Mouse (Mus musculus): Measurements from ENCODE around the gene Ogfrl1. TPM values are rescaled to one million over a fixed set of nuclear protein-coding genes. Genes with fewer than 3 reads are reported as not detected.

Gene Ogfrl1
- polyA plus RNA-seq, 1 experiment from 2014 or later: 11.8 TPM

DNA sequence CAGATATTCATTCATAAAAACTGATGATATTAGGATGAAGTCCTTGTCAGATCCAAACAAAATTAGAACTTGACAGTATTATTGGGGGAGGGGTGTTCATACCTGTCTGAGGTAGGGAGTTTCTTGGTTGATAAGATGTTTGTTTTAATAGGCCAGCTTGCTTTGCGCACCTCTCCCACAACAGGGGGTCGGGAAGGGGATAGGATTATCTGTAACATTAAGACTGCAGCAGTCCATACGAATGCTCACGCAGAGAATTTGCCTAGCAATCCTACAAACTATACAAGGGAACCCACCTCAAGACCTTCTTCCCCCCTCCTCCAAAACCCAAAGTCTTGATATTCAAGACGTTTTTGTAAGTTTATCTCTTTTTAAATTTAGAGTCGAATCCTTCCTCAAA is 13.2 kb downstream of the Ogfrl1 start:
- H3K36me3 ChIP-seq: no peaks in the 10 kb centered on the region
- WGBS: 79% methylated on average over 6 of the region's 6 CpGs

DNA sequence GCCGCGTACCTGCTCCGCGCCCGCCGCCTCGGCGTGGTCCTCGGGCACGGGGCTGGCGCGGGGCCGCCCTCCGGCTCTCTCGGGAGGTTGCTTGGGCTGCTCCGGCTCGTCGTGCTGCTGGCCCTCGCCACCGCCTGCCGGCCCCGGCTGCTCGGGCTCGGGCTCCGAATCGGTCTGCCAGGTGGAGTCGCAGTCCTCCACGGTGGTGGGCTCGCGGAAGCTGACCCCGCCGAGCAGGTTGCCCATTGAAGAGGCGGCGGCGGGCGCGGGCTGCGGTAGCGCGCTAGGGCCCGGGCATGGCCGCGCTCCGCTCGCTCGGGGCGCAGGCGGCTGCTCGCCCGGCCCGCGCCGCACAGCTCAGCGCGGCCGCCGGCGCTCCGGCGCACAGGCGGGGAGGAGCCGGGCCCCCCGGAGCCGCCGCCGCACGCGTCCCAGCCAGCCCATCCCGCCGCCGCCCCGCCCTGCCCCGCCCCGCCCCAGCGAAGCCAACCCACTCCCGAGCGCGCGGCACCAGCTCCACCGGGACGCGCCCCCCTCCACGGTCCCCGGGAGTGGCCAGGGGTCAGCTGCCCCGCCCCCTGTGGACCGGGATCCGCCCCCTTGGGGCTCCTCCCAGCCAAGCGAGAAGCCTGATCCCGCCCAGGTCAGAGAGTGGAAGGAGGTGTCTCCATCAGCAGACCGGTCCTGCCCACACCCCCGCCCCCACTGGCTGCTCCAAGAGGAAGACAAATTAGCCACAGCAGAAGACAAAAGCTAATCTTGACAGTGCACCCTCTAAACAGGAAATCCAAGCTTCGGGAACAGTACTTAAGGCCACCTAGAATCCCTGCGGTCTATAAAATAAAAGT is 14.5 kb downstream of the Ogfrl1 start:
- no peaks in the 10 kb centered on the region for H3K9me3 ChIP-seq
- WGBS: under 1% methylated on average over 74 of the region's 93 CpGs
- H3K9ac ChIP-seq: peak overlapping the region; percentile 80
- peak overlapping the region; percentile 95 for H3K4me2 ChIP-seq
- H3K36me3 ChIP-seq: no peaks in the 10 kb centered on the region
- peak overlapping the region; percentile 85 for H3K4me3 ChIP-seq
- H3K4me1 ChIP-seq: peaks cover 20% of the 10 kb centered on the region
- peak overlapping the region; percentile 83 for H3K27ac ChIP-seq
- peak; percentile 98 for ATAC-seq (ENCODE audit: borderline replicate concordance, extremely low read depth, low FRiP score, low TSS enrichment)
- no peaks in the 10 kb centered on the region for H3K27me3 ChIP-seq

More for the DNA sequence above, 13.2 kb downstream of the Ogfrl1 start:
- Histone ChIP-seq H3K9ac (no peak overlapping the region), H3K9me3 (no peaks in the 10 kb centered on the region), H3K27ac (no peak overlapping the region), H3K27me3 (no peaks in the 10 kb centered on the region), H3K4me2 (no peak overlapping the region), H3K4me3 (no peak overlapping the region), H3K4me1 (peaks cover 20% of the 10 kb centered on the region)
- ATAC-seq (ENCODE audit: borderline replicate concordance, extremely low read depth, low FRiP score, low TSS enrichment): no peak

DNA sequence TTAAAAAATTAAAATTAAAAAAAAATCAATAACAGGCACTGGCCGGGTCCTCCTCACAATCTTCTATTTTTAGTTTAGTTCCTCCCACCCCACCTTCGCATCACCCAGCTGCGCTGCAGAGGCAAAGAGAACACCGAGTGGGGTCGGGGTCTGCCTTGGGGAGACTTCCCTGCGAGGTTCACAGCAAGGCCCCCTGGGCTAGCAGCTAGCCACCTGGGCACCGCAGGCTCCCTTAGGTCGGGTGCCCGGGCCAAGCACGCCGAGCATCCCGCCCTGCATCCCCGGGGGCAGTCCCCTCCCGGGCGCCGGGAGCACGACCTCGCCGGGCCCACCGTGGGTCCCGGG is 15.1 kb downstream of the Ogfrl1 start:
- Histone ChIP-seq H3K27ac (peak overlapping the region; percentile 83), H3K9ac (peak overlapping the region; percentile 80), H3K4me2 (peak overlapping the region; percentile 95), H3K27me3 (no peaks in the 10 kb centered on the region), H3K9me3 (no peaks in the 10 kb centered on the region), H3K4me3 (peak overlapping the region; percentile 85), H3K4me1 (peaks cover 20% of the 10 kb centered on the region), H3K36me3 (no peaks in the 10 kb centered on the region)
- under 1% methylated on average over 21 of the region's 21 CpGs for WGBS
- ATAC-seq (ENCODE audit: borderline replicate concordance, extremely low read depth, low FRiP score, low TSS enrichment): no peak; the same call in 1 of the 2 replicates

DNA sequence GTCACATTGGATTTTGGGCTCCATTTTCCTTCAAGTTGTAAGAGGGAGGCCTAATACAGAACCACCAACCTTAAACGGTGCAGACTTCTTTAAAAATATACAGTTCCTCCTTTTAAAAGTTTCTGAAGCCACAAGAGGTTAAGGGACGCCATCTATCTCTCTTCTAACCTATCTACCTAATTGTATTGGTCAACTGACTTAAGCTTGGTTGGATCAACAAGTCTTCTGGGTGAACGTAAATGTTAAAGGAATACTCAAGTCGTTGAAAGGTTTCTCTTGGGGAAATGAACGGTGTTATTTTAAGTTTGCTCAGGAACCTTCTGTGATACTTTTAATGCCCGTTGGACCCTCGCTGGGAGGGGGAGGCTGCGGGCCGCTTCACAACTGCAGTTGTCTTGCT is 15.5 kb downstream of the Ogfrl1 start:
- no peak for ATAC-seq (ENCODE audit: borderline replicate concordance, extremely low read depth, low FRiP score, low TSS enrichment)
- Histone ChIP-seq H3K36me3 (no peaks in the 10 kb centered on the region), H3K4me2 (peak overlapping the region; percentile 95), H3K27me3 (no peaks in the 10 kb centered on the region), H3K4me1 (peaks cover 20% of the 10 kb centered on the region), H3K4me3 (peak overlapping the region; percentile 85), H3K9me3 (no peaks in the 10 kb centered on the region), H3K27ac (no peak overlapping the region), H3K9ac (peak overlapping the region; percentile 80)
- WGBS: 13% methylated on average over 9 of the region's 9 CpGs

DNA sequence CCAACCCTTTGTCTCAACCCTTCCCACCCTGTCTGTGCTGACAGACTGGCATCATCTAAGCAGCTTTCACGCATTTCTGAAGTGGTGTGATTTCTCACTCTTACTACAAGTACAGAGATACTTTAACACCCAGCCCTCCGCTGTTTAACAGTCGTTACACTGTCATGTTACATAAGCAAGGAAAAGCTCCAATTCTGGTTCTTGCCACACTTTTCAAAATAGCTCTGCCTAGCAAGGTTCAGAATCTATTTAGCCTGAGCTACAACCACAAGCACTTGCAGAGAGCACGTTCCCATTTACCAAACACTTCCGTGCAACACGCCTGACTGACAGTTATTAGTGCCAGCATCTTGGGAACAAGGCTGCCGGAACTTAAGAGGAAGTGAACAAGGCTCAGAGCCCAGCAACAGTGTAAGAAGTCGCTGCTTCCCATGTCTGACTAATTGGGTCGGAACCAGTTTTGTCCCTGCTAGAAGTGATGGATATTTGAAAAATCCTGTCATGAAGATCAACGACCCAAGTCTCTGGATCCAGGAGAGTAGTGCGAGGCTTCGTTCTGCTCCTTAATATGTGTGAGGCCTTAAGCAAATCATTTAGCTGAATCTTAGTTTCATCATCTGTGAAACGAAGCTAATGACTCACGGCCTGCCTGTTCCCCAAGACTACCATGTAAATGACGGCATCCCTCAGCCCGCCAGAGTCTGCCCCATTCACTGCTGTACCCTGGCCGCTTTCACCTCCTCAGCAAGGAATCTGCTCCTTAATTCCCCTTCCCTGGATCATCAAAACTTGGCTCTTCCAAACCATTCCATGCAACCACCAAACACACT is 17.4 kb downstream of the Ogfrl1 start:
- no peak for ATAC-seq (ENCODE audit: borderline replicate concordance, extremely low read depth, low FRiP score, low TSS enrichment)
- no peaks in the 10 kb centered on the region for H3K9me3 ChIP-seq
- H3K27me3 ChIP-seq: no peaks in the 10 kb centered on the region
- no peaks in the 10 kb centered on the region for H3K36me3 ChIP-seq
- H3K4me1 ChIP-seq: peaks cover 20% of the 10 kb centered on the region
- H3K9ac ChIP-seq: no peak overlapping the region
- no peak overlapping the region for H3K27ac ChIP-seq
- H3K4me2 ChIP-seq: no peak overlapping the region
- H3K4me3 ChIP-seq: no peak overlapping the region
- WGBS: 64% methylated on average over 17 of the region's 17 CpGs

DNA sequence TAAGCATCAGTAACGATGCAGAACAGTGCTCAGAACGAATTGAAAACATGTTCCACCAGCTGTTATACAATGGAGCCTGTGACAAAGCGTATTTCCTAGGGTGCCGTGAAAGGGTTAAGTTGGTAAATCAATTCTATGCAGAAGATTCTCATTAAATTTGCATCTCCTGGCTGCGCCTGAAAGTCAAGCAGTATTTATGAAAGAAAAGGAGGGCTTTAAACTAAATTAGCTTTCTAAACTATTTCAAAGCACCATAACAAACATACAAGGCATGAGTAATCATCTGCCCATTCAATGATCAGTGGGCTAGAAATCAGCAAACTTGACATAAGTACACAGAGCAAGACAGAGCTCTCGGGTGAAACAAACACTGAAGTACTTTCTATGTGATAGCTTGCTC is 18.3 kb downstream of the Ogfrl1 start:
- Histone ChIP-seq H3K4me1 (peaks cover 20% of the 10 kb centered on the region), H3K27me3 (no peaks in the 10 kb centered on the region), H3K9me3 (no peaks in the 10 kb centered on the region), H3K36me3 (no peaks in the 10 kb centered on the region), H3K27ac (no peak overlapping the region), H3K4me3 (no peak overlapping the region), H3K9ac (no peak overlapping the region), H3K4me2 (no peak overlapping the region)
- 74% methylated on average over 6 of the region's 6 CpGs for WGBS
- ATAC-seq (ENCODE audit: borderline replicate concordance, extremely low read depth, low FRiP score, low TSS enrichment): no peak

DNA sequence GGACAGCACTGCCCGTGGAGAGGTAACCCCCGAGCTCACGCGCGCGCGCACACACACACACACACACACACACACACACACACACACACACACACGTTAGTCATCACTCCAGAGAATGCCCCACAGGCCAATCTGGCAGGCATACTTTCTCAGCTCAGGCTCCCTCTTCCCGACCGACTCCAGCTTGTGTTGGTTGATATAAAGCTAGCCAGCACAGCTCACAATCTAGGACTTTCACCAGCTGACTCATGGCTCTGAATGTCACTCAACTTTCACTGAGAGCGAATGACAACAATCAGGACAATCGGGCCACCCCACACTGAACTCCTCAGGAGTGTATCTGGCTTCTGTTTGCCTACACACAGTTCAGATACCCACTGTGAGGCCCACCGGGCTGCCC is 20.0 kb downstream of the Ogfrl1 start:
- no peak for ATAC-seq (ENCODE audit: borderline replicate concordance, extremely low read depth, low FRiP score, low TSS enrichment)
- Histone ChIP-seq H3K36me3 (no peaks in the 10 kb centered on the region), H3K4me3 (no peak overlapping the region), H3K4me2 (no peak overlapping the region), H3K9me3 (no peaks in the 10 kb centered on the region), H3K27me3 (no peaks in the 10 kb centered on the region), H3K27ac (no peak overlapping the region), H3K4me1 (peaks cover 16% of the 10 kb centered on the region), H3K9ac (no peak overlapping the region)
- 72% methylated on average over 13 of the region's 13 CpGs for WGBS

DNA sequence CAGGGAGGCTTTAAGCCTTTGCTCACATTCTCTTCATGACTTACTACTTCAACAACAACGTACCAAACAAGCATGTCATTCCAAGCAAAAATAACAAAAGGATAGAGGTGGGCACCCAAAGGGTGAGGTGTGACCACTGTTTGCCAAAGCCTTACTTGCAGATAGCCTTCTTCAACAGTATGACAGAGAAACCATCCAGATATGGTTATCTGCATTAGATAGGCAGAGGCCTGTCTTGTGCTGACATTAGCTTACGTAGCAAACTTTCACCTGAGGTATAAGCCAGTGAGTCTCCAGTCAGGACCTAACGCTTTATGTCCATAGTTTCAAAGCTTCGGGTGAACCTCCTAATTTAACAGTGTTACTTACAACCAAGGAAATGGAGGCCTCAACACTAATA is 23.4 kb downstream of the Ogfrl1 start:
- no peak for ATAC-seq (ENCODE audit: borderline replicate concordance, extremely low read depth, low FRiP score, low TSS enrichment)
- H3K9me3 ChIP-seq: no peaks in the 10 kb centered on the region
- H3K27ac ChIP-seq: no peak overlapping the region

DNA sequence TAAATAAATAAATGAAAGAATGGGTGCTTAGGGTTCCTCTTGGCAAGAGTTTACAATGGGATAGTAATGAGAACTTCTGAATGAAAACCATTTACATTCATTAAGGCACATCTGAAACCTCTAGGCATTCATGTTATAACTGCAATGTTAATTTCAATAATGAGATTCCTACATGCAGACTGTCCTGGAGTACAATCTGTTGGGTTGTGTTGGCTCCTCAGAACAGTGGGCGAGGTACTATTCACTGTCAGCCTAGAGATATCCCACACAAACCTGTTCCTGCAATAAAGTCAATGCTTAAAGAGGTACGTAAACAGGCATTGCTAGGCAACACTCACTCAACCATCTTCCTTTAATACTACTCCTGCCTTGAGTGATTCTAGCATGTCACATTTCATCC is 32.0 kb downstream of the Ogfrl1 start:
- Histone ChIP-seq H3K4me3 (no peak overlapping the region), H3K36me3 (no peaks in the 10 kb centered on the region), H3K9me3 (no peaks in the 10 kb centered on the region), H3K4me2 (no peak overlapping the region), H3K9ac (no peak overlapping the region), H3K27me3 (no peaks in the 10 kb centered on the region), H3K27ac (no peak overlapping the region), H3K4me1 (no peaks in the 10 kb centered on the region)
- no peak for ATAC-seq (ENCODE audit: borderline replicate concordance, extremely low read depth, low FRiP score, low TSS enrichment)
- WGBS: 78% methylated on average over 2 of the region's 2 CpGs

More for the DNA sequence above, 23.4 kb downstream of the Ogfrl1 start:
- Histone ChIP-seq H3K9ac (no peak overlapping the region), H3K4me3 (no peak overlapping the region), H3K36me3 (no peaks in the 10 kb centered on the region), H3K4me1 (no peaks in the 10 kb centered on the region), H3K4me2 (no peak overlapping the region), H3K27me3 (no peaks in the 10 kb centered on the region)
- WGBS: 84% methylated on average over 4 of the region's 4 CpGs

DNA sequence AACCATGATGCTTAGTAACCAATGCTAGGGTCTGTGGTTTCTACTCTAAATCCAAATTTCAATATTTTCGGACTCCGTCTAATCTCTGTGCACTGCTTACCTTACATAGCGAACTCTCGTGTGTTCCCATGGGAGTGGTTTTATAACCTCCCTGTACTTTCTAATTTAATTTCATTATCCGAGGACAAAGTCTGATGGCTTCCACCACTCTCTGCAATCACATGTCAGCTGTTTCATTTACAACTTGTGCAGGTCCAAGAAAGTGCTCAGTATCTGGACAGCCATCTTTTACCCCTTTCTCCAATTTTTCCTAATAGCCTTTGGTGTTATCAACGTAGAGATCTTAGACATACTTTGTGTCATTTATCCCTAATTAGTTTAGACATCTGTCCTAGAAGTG is 44.7 kb downstream of the Ogfrl1 start:
- H3K9ac ChIP-seq: no peak overlapping the region
- no peaks in the 10 kb centered on the region for H3K9me3 ChIP-seq
- H3K4me3 ChIP-seq: no peak overlapping the region
- no peaks in the 10 kb centered on the region for H3K27me3 ChIP-seq
- H3K27ac ChIP-seq: no peak overlapping the region
- no peaks in the 10 kb centered on the region for H3K4me1 ChIP-seq
- no peaks in the 10 kb centered on the region for H3K36me3 ChIP-seq
- ATAC-seq (ENCODE audit: borderline replicate concordance, extremely low read depth, low FRiP score, low TSS enrichment): no peak
- no peak overlapping the region for H3K4me2 ChIP-seq
- WGBS: 84% methylated on average over 6 of the region's 6 CpGs

DNA sequence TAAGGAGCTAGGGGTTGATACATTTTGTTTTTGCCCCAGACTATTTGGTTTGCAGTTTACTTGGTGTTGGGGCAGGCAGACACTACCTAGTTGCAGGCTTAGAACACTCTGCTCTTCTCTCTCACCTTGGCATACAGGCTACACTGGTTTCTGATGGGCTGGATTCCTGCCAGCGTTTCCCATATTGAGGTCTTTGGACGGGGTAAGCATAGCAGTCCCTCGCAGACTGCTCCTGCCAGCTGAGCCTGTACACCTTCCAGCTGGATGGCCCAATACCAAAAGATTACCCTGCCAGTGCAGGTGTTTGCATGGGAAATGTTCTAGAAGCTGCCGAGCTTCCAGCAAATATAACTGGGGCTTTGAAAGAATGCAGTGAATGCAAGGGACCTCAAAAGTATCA is 45.8 kb downstream of the Ogfrl1 start:
- no peaks in the 10 kb centered on the region for H3K27me3 ChIP-seq
- no peaks in the 10 kb centered on the region for H3K4me1 ChIP-seq
- H3K9ac ChIP-seq: no peak overlapping the region
- no peaks in the 10 kb centered on the region for H3K36me3 ChIP-seq
- WGBS: 62% methylated on average over 4 of the region's 4 CpGs
- no peak overlapping the region for H3K27ac ChIP-seq
- H3K4me2 ChIP-seq: no peak overlapping the region
- no peak for ATAC-seq (ENCODE audit: borderline replicate concordance, extremely low read depth, low FRiP score, low TSS enrichment)
- no peak overlapping the region for H3K4me3 ChIP-seq
- no peaks in the 10 kb centered on the region for H3K9me3 ChIP-seq

DNA sequence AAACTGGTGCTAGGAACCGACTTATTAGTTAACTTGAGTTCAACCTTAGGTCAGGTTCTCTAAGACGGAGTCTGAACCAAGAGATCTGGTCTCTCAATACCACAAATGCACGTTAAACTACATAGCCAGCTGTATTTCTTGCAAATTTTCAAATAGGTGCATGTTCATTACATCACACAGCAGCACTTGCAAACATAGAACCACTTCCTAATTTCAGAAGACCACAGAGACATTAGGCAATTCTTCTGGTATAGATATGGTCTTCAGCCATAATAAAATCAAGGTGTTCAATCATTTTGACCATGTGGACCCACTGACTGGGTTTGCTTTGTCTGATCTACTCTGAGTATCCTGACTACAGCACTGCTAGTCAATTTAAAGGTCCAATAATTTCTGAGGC is 51.9 kb downstream of the Ogfrl1 start:
- Histone ChIP-seq H3K27me3 (no peaks in the 10 kb centered on the region), H3K4me2 (no peak overlapping the region), H3K36me3 (no peaks in the 10 kb centered on the region), H3K9ac (no peak overlapping the region), H3K4me3 (no peak overlapping the region), H3K9me3 (no peaks in the 10 kb centered on the region), H3K4me1 (no peaks in the 10 kb centered on the region), H3K27ac (no peak overlapping the region)
- 79% methylated on average over 3 of the region's 3 CpGs for WGBS
- ATAC-seq (ENCODE audit: borderline replicate concordance, extremely low read depth, low FRiP score, low TSS enrichment): no peak
